Mouse (Mus musculus): Measurements from ENCODE around the gene Epo.

DNA sequence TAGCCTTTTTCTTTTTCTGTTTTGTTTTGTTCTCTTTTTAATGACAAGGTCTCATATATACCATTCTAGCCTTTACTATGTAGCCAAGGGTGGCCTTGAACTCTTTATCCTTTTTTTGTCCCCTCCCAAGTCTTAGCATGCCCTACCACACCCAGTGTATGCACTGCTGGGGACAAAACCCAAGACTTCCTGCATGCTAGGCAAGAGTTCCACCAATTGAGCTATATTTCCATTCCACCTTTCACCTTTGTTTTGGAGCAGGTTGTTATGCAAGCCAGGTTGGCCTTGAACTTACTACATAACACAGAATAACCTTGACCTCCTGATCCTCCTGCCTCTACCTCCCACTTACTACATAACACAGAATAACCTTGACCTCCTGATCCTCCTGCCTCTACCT lies 87.5 kb downstream of the Epo start:
- TF ChIP-seq CTCF (conservative IDR thresholded peaks at IDR 0.05; ENCODE audit: low read length) (no peak), POU5F1 (IDR thresholded peaks at IDR 0.05; ENCODE audit: borderline replicate concordance, low read length) (no peak), NANOG (IDR thresholded peaks at IDR 0.05; ENCODE audit: borderline replicate concordance, low read length) (no peak)
